Mouse (Mus musculus) olfactory bulb, adult 2 months (tissue): ENCODE data around the gene Pcdh15.

Experiments used
- CTCF ChIP-seq: fragments of 200-500 bp; IDR thresholded peaks from 2 replicates; pipeline ENCODE4 v1.5.1; 2012; ENCODE audit warnings: low read depth, mild to moderate bottlenecking, low read length, moderate library complexity; ENCODE audit not compliant: insufficient read depth
- POLR2A ChIP-seq: fragments of 200-500 bp; IDR thresholded peaks from 2 replicates; pipeline ENCODE4 v1.6.1; 2012; ENCODE audit warnings: mild to moderate bottlenecking, low read depth, low read length, moderate library complexity; ENCODE audit not compliant: insufficient read depth

- TF ChIP-seq POLR2A = no peak
- TF ChIP-seq CTCF = no peak
Observed at GRCm38 (mm10) chr10:74339247-74340160, 1240.4 kb downstream of the Pcdh15 start.
